Mouse (Mus musculus) midbrain, embryonic 13.5 days (tissue): ENCODE results near the gene Brinp2. TPM values are rescaled to one million over a fixed set of nuclear protein-coding genes. Genes with fewer than 3 reads are reported as not detected.

Experiments used
- ATAC-seq: fragments of 200-750 bp; cut with Nextera tagmentation; 2 replicates; pipeline ENCODE4 v1.8.0; 2017; ENCODE audit warnings: mild to moderate bottlenecking, moderate TSS enrichment, moderate library complexity
- H3K27ac ChIP-seq: fragments of 300-500 bp; sonication (generic); 2 replicates; pipeline ENCODE4 v1.5.1; 2015; ENCODE audit warnings: inconsistent platforms, mild to moderate bottlenecking, moderate library complexity
- H3K27me3 ChIP-seq: fragments of 300-500 bp; sonication (generic); 2 replicates; pipeline ENCODE4 v1.6.1; 2015; ENCODE audit warnings: mild to moderate bottlenecking, inconsistent platforms
- H3K36me3 ChIP-seq: fragments of 300-500 bp; sonication (generic); 2 replicates; pipeline ENCODE4 v1.6.1; 2015; ENCODE audit warnings: mild to moderate bottlenecking, inconsistent platforms
- H3K4me1 ChIP-seq: fragments of 300-500 bp; sonication (generic); replicated peaks from 2 replicates; pipeline ENCODE4 v1.6.1; 2015; ENCODE audit warnings: inconsistent platforms
- H3K4me2 ChIP-seq: fragments of 300-500 bp; sonication (generic); replicated peaks from 2 replicates; pipeline ENCODE4 v1.6.1; 2015; ENCODE audit warnings: moderate library complexity, mild to moderate bottlenecking, inconsistent platforms
- H3K4me3 ChIP-seq: fragments of 300-500 bp; sonication (generic); replicated peaks from 2 replicates; pipeline ENCODE4 v1.5.1; 2015; ENCODE audit warnings: mild to moderate bottlenecking, inconsistent platforms
- H3K9ac ChIP-seq: fragments of 300-500 bp; sonication (generic); replicated peaks from 2 replicates; pipeline ENCODE4 v1.6.1; 2015; ENCODE audit warnings: mild to moderate bottlenecking, inconsistent platforms
- H3K9me3 ChIP-seq: fragments of 300-500 bp; sonication (generic); 2 replicates; pipeline ENCODE4 v1.6.1; 2016; ENCODE audit warnings: mild to moderate bottlenecking, inconsistent platforms
- WGBS: fragments of 180-500 bp; shearing (Covaris S2); methylation state at CpG from one replicate; pipeline ENCODE4 v1.1.7; 2015; 5-methylcytosine and 5-hydroxymethylcytosine counted together
- polyA plus RNA-seq: library from polyadenylated mRNA; unstranded; fragments of >200 nt; fragmentation: Nextera tagmentation; extraction: Ambion mirVana; gene quantifications from 2 replicates; pipeline ENCODE4 v1.2.1, GENCODE M21; 2015

Gene Brinp2
- polyA plus RNA-seq, 1 experiment from 2014 or later = 18.5 TPM

- no peak for ATAC-seq
- no peaks in the 10 kb centered on the region for H3K27me3 ChIP-seq
- no peak overlapping the region for H3K27ac ChIP-seq
- no peak overlapping the region for H3K4me2 ChIP-seq
- 93% methylated on average over 3 of the region's 3 CpGs for WGBS
- peaks cover 19% of the 10 kb centered on the region for H3K36me3 ChIP-seq
- H3K9ac ChIP-seq = no peak overlapping the region
- H3K4me3 ChIP-seq = no peak overlapping the region
- no peaks in the 10 kb centered on the region for H3K4me1 ChIP-seq
- H3K9me3 ChIP-seq = no peaks in the 10 kb centered on the region
Observed at GRCm38 (mm10) chr1:158244016-158244415, 112.1 kb downstream of the Brinp2 start.

GRCm38 (mm10) chr1:158241848-158242556, 114.1 kb downstream of the Brinp2 start:
- no peak for ATAC-seq
- Histone ChIP-seq H3K4me3 (no peak overlapping the region), H3K36me3 (peaks cover 13% of the 10 kb centered on the region)

GRCm38 (mm10) chr1:158239841-158240240, 116.3 kb downstream of the Brinp2 start:
- H3K36me3 ChIP-seq = no peaks in the 10 kb centered on the region
- H3K4me3 ChIP-seq = no peak overlapping the region
- no peaks in the 10 kb centered on the region for H3K4me1 ChIP-seq
- no peak for ATAC-seq
- H3K27ac ChIP-seq = no peak overlapping the region
- WGBS = 95% methylated on average over 2 of the region's 2 CpGs
- H3K9ac ChIP-seq = no peak overlapping the region
- H3K9me3 ChIP-seq = no peaks in the 10 kb centered on the region
- H3K27me3 ChIP-seq = no peaks in the 10 kb centered on the region
- no peak overlapping the region for H3K4me2 ChIP-seq

More at GRCm38 (mm10) chr1:158241848-158242556, 114.1 kb downstream of the Brinp2 start:
- WGBS = 88% methylated on average over 2 of the region's 2 CpGs
- no peak overlapping the region for H3K9ac ChIP-seq
- H3K4me2 ChIP-seq = no peak overlapping the region
- H3K27ac ChIP-seq = no peak overlapping the region
- no peaks in the 10 kb centered on the region for H3K4me1 ChIP-seq
- H3K9me3 ChIP-seq = no peaks in the 10 kb centered on the region
- H3K27me3 ChIP-seq = no peaks in the 10 kb centered on the region

GRCm38 (mm10) chr1:158238722-158239121, 117.4 kb downstream of the Brinp2 start:
- Histone ChIP-seq H3K36me3 (no peaks in the 10 kb centered on the region), H3K9me3 (no peaks in the 10 kb centered on the region), H3K4me2 (no peak overlapping the region), H3K9ac (no peak overlapping the region), H3K27me3 (no peaks in the 10 kb centered on the region), H3K27ac (no peak overlapping the region), H3K4me3 (no peak overlapping the region), H3K4me1 (no peaks in the 10 kb centered on the region)
- WGBS = 37% methylated on average over 4 of the region's 4 CpGs
- no peak for ATAC-seq

GRCm38 (mm10) chr1:158228687-158229224, 127.4 kb downstream of the Brinp2 start:
- no peak overlapping the region for H3K9ac ChIP-seq
- H3K4me3 ChIP-seq = no peak overlapping the region
- no peak overlapping the region for H3K4me2 ChIP-seq
- H3K9me3 ChIP-seq = no peaks in the 10 kb centered on the region
- H3K4me1 ChIP-seq = peaks cover 15% of the 10 kb centered on the region
- 90% methylated on average over 9 of the region's 9 CpGs for WGBS
- no peak for ATAC-seq
- no peak overlapping the region for H3K27ac ChIP-seq
- no peaks in the 10 kb centered on the region for H3K27me3 ChIP-seq
- no peaks in the 10 kb centered on the region for H3K36me3 ChIP-seq

- Histone ChIP-seq H3K9me3 (no peaks in the 10 kb centered on the region), H3K36me3 (no peaks in the 10 kb centered on the region), H3K27me3 (no peaks in the 10 kb centered on the region), H3K9ac (no peak overlapping the region), H3K4me1 (peaks cover 15% of the 10 kb centered on the region), H3K4me2 (no peak overlapping the region), H3K27ac (no peak overlapping the region), H3K4me3 (no peak overlapping the region)
- 86% methylated on average over 2 of the region's 2 CpGs for WGBS
- peak; percentile 63 for ATAC-seq
Observed at GRCm38 (mm10) chr1:158227239-158227638, 128.9 kb downstream of the Brinp2 start.

GRCm38 (mm10) chr1:158226689-158227088, 129.4 kb downstream of the Brinp2 start:
- Histone ChIP-seq H3K4me2 (no peak overlapping the region), H3K27me3 (no peaks in the 10 kb centered on the region), H3K4me1 (peaks cover 15% of the 10 kb centered on the region), H3K36me3 (no peaks in the 10 kb centered on the region), H3K9ac (no peak overlapping the region), H3K4me3 (no peak overlapping the region), H3K27ac (no peak overlapping the region), H3K9me3 (no peaks in the 10 kb centered on the region)
- 0 out of 2 replicates have a peak, but pooled peaks have one; percentile 17 for ATAC-seq
- WGBS = 46% methylated on average over 2 of the region's 2 CpGs

DNA sequence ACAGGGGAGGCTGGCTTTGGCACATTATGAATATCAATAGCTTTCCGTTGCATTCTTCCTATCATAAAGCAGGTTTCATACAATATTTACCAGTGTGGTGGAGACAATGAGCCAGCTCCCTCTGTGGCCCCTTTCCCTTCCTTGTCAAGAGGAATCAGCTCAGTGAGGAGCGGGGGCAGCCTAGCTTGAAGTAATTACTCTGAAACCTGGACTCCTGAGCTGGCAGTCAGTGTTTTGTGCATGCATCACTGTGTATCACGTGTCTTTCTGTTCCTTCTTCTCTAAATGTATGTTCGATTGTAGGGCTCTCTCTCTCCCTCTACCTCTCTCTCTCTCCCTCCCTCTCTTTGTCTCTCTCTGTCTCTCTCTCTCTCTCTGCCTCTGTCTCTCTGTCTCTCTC, 135.1 kb downstream of the Brinp2 start:
- no peaks in the 10 kb centered on the region for H3K27me3 ChIP-seq
- no peaks in the 10 kb centered on the region for H3K36me3 ChIP-seq
- H3K4me2 ChIP-seq = no peak overlapping the region
- peak; percentile 81 for ATAC-seq
- H3K9ac ChIP-seq = no peak overlapping the region
- H3K9me3 ChIP-seq = no peaks in the 10 kb centered on the region
- H3K27ac ChIP-seq = peak overlapping the region; percentile 26; the same call in 1 of the 2 replicates
- H3K4me1 ChIP-seq = peaks cover 16% of the 10 kb centered on the region
- 16% methylated on average over 4 of the region's 4 CpGs for WGBS
- H3K4me3 ChIP-seq = no peak overlapping the region

GRCm38 (mm10) chr1:158220148-158220547, 136.0 kb downstream of the Brinp2 start:
- no peak overlapping the region for H3K9ac ChIP-seq
- H3K4me3 ChIP-seq = no peak overlapping the region
- H3K4me1 ChIP-seq = peaks cover 16% of the 10 kb centered on the region
- no peaks in the 10 kb centered on the region for H3K36me3 ChIP-seq
- H3K27ac ChIP-seq = no peak overlapping the region
- no peaks in the 10 kb centered on the region for H3K9me3 ChIP-seq
- H3K4me2 ChIP-seq = no peak overlapping the region
- H3K27me3 ChIP-seq = no peaks in the 10 kb centered on the region
- peak; percentile 28; the same call in 1 of the 2 replicates for ATAC-seq
- WGBS = 53% methylated on average over 4 of the region's 4 CpGs

DNA sequence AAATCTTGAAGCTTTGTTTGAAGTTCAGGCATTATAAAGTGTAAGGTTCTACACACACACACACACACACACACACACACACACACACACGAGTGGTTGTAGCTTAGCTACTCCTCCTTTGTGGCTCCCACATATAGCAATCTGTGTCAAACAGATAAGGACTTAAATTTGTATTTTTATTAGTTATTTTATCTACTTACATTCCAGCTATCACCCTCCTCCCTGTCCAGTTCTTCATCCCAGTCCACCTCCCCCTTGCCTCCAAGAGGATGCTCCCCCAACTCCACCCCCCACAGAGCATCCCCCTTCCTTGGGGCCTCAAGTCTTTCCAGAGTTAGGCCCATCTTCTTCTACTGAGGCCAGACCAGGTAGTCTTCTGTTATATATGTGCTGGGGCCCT, 137.4 kb downstream of the Brinp2 start:
- WGBS = 72% methylated on average over 1 of the region's 1 CpGs
- ATAC-seq = no peak
- Histone ChIP-seq H3K27ac (no peak overlapping the region), H3K9me3 (no peaks in the 10 kb centered on the region), H3K4me1 (peaks cover 16% of the 10 kb centered on the region), H3K36me3 (no peaks in the 10 kb centered on the region), H3K9ac (no peak overlapping the region), H3K27me3 (no peaks in the 10 kb centered on the region), H3K4me2 (no peak overlapping the region), H3K4me3 (no peak overlapping the region)

- ATAC-seq = no peak
- Histone ChIP-seq H3K4me3 (no peak overlapping the region), H3K27ac (no peak overlapping the region), H3K9me3 (no peaks in the 10 kb centered on the region), H3K9ac (no peak overlapping the region), H3K36me3 (no peaks in the 10 kb centered on the region), H3K27me3 (no peaks in the 10 kb centered on the region), H3K4me2 (no peak overlapping the region), H3K4me1 (peaks cover 16% of the 10 kb centered on the region)
- WGBS = 74% methylated on average over 2 of the region's 2 CpGs
Observed at GRCm38 (mm10) chr1:158218294-158218693, 137.8 kb downstream of the Brinp2 start.

GRCm38 (mm10) chr1:158215581-158215980, 140.5 kb downstream of the Brinp2 start:
- no peak overlapping the region for H3K27ac ChIP-seq
- no peak overlapping the region for H3K4me3 ChIP-seq
- no peaks in the 10 kb centered on the region for H3K27me3 ChIP-seq
- H3K9me3 ChIP-seq = no peaks in the 10 kb centered on the region
- no peaks in the 10 kb centered on the region for H3K36me3 ChIP-seq
- ATAC-seq = no peak
- H3K9ac ChIP-seq = no peak overlapping the region
- WGBS = 81% methylated on average over 9 of the region's 9 CpGs
- H3K4me2 ChIP-seq = no peak overlapping the region
- H3K4me1 ChIP-seq = peaks cover 6% of the 10 kb centered on the region
